In genomic region chr12:79485501-79485900, GRCm38 (mm10) we compare ENCODE assay signal across 19 mouse cellular contexts.
"Had no signal": no experiment of that assay in that cellular context is flagged by ENCODE, and none has a peak within 500 bp of the region (broad histone marks: within the 10 kb centered on the region; RNA-seq: fewer than 3 reads in every experiment).

No protein-coding gene starts in this region.

- H3K27ac ChIP-seq: limb, embryonic 13.5 days; liver, embryonic 14.5 days; midbrain, embryonic 10.5 days; midbrain, embryonic 13.5 days; neural tube, embryonic 13.5 days; stomach, embryonic 15.5 days had no signal

- ATAC-seq: intestine, postnatal 0 days; liver, postnatal 0 days; midbrain, embryonic 13.5 days; midbrain, embryonic 16.5 days had no signal

- H3K9me3 ChIP-seq: limb, embryonic 13.5 days; megakaryocyte, embryonic 14.5 days; midbrain, embryonic 10.5 days; midbrain, embryonic 13.5 days; neural tube, embryonic 13.5 days; stomach, embryonic 15.5 days had no signal

- DNase-seq: layer of hippocampus, postnatal 36 days; left cerebral cortex, postnatal 4 days; liver, postnatal 0 days; lung, postnatal 36 days; retina, postnatal 1 day; right cerebral cortex, postnatal 25 days; spleen, adult 18-20 months; thymus, postnatal 25 days had no signal

- H3K9ac ChIP-seq: limb, embryonic 13.5 days; liver, embryonic 14.5 days; liver, postnatal 0 days; midbrain, embryonic 13.5 days; neural tube, embryonic 13.5 days; stomach, embryonic 15.5 days had no signal

- H3K27me3 ChIP-seq: limb, embryonic 13.5 days; megakaryocyte, embryonic 14.5 days; midbrain, embryonic 13.5 days; neural tube, embryonic 13.5 days; stomach, embryonic 15.5 days had no signal

- H3K4me2 ChIP-seq: limb, embryonic 13.5 days; liver, embryonic 11.5 days; midbrain, embryonic 13.5 days; neural tube, embryonic 13.5 days; stomach, embryonic 15.5 days had no signal

- H3K4me1 ChIP-seq: megakaryocyte, embryonic 14.5 days; midbrain, embryonic 10.5 days; midbrain, embryonic 13.5 days; neural tube, embryonic 13.5 days; stomach, embryonic 15.5 days had no signal

- H3K36me3 ChIP-seq: limb, embryonic 13.5 days; midbrain, embryonic 10.5 days; midbrain, embryonic 13.5 days; neural tube, embryonic 13.5 days; stomach, embryonic 15.5 days had no signal

- H3K4me3 ChIP-seq: limb, embryonic 13.5 days; megakaryocyte, embryonic 14.5 days; midbrain, embryonic 10.5 days; midbrain, embryonic 13.5 days; myocyte; neural tube, embryonic 13.5 days; stomach, embryonic 15.5 days had no signal
